Mouse (Mus musculus) stomach, postnatal 0 days (tissue): ENCODE results near the gene S100a13. TPM values are rescaled to one million over a fixed set of nuclear protein-coding genes. Genes with fewer than 3 reads are reported as not detected.
A peak's percentile ranks its signal among the peaks of the same experiment; 100 is the strongest.

Experiments
- ATAC-seq: fragments of 200-750 bp; cut with Nextera tagmentation; 2 replicates; pipeline ENCODE4 v1.8.0; 2017; ENCODE audit not compliant: low FRiP score, low TSS enrichment
- DNase-seq: peaks from one replicate; pipeline ENCODE4 v3.0.0-alpha.2; 2016; ENCODE audit warnings: low spot score
- H3K27ac ChIP-seq: fragments of 300-500 bp; sonication (generic); replicated peaks from 2 replicates; pipeline ENCODE4 v1.5.1; 2014; ENCODE audit warnings: mild to moderate bottlenecking, control low read depth
- H3K27me3 ChIP-seq: fragments of 300-500 bp; sonication (generic); 2 replicates; pipeline ENCODE4 v1.6.1; 2014; ENCODE audit warnings: low read length; ENCODE audit not compliant: control insufficient read depth, insufficient read depth
- H3K36me3 ChIP-seq: fragments of 300-500 bp; sonication (generic); 2 replicates; pipeline ENCODE4 v1.6.1; 2014; ENCODE audit warnings: low read length, mixed read lengths; ENCODE audit not compliant: control insufficient read depth, insufficient read depth
- H3K4me1 ChIP-seq: fragments of 300-500 bp; sonication (generic); replicated peaks from 2 replicates; pipeline ENCODE4 v1.6.1; 2014; ENCODE audit warnings: antibody characterized with exemption; ENCODE audit not compliant: control insufficient read depth, insufficient read depth
- H3K4me2 ChIP-seq: fragments of 300-500 bp; sonication (generic); replicated peaks from 2 replicates; pipeline ENCODE4 v1.6.1; 2014; ENCODE audit warnings: low read depth, mild to moderate bottlenecking, control low read depth, moderate library complexity
- H3K4me3 ChIP-seq: fragments of 300-500 bp; sonication (generic); 2 replicates; pipeline ENCODE4 v1.5.1; 2014; ENCODE audit warnings: low read depth, low read length, control low read depth
- H3K9ac ChIP-seq: fragments of 300-500 bp; sonication (generic); 2 replicates; pipeline ENCODE4 v1.6.1; 2014; ENCODE audit warnings: mild to moderate bottlenecking, low read length, control low read depth, mixed read lengths
- H3K9me3 ChIP-seq: fragments of 300-500 bp; sonication (generic); 2 replicates; pipeline ENCODE4 v1.6.1; 2016; ENCODE audit warnings: low read length; ENCODE audit not compliant: control insufficient read depth
- CTCF ChIP-seq: IDR thresholded peaks from 2 replicates; pipeline ENCODE4 v1.5.1; 2016; ENCODE audit warnings: antibody characterized with exemption, low read depth, mild to moderate bottlenecking, moderate library complexity
- EP300 ChIP-seq: optimal IDR thresholded peaks from 2 replicates; pipeline ENCODE3; 2016; ENCODE audit warnings: antibody characterized with exemption
- WGBS: fragments of 180-500 bp; shearing (Covaris S2); extraction: QIAGEN DNeasy Blood & Tissue Kit; methylation state at CpG from one replicate; pipeline ENCODE4 v1.1.7; 2014; 5-methylcytosine and 5-hydroxymethylcytosine counted together
- polyA plus RNA-seq: library from polyadenylated mRNA; unstranded; fragments of >200 nt; fragmentation: Nextera tagmentation; extraction: Ambion mirVana; gene quantifications from 2 replicates; pipeline ENCODE4 v1.2.1, GENCODE M21; 2015

The S100a13 gene
- polyA plus RNA-seq, 1 experiment from 2014 or later = 73.6 TPM

DNA sequence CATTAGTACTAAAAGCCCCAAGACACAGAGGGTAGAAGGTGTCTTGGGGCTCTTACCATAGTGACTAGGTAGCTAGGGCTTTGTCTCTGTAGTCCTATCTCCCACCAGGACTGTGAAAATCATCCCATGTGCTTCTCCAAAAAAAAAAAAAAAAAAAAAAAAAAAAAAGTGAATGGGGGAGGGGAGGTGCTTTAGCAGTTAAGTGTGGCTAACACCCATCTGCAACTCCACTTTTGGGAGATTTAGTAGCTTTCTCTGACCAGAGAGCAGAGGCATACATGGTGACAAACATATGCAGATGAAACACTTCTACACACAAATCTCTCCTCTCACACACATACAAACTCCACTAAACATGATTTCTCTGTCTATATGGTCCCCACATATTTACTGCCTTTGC, 16.6 kb upstream of the S100a13 start:
- ATAC-seq = no peak
- Histone ChIP-seq H3K9ac (no peak overlapping the region), H3K9me3 (no peaks in the 10 kb centered on the region), H3K4me2 (no peak overlapping the region), H3K4me3 (no peak overlapping the region), H3K27ac (no peak overlapping the region), H3K4me1 (no peaks in the 10 kb centered on the region), H3K27me3 (no peaks in the 10 kb centered on the region), H3K36me3 (peaks cover 22% of the 10 kb centered on the region; the same call in 1 of the 2 replicates)
- TF ChIP-seq CTCF = no peak
- TF ChIP-seq EP300 = no peak
- no peak for DNase-seq

DNA sequence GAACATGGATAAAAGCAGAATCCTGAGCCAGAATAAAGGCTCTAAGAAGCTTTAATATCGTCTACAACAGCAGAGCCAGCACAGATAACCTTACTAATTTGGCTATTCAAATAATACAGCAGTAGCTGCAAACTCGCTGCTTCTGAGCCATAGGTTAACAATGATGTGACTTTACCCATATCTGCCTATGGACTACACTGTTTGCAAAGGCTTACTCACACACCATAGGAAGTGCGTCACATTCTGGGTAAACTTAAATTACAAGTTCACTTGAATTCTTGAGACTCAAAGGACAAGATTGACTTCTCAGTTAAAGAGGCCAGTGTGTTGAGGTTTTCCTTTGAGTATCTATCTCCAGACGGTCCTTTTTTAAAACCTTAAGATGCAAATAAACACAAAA, 10.8 kb upstream of the S100a13 start:
- Histone ChIP-seq H3K36me3 (peaks cover 12% of the 10 kb centered on the region), H3K27ac (peak overlapping the region; percentile 56; the same call in 1 of the 2 replicates)

DNA sequence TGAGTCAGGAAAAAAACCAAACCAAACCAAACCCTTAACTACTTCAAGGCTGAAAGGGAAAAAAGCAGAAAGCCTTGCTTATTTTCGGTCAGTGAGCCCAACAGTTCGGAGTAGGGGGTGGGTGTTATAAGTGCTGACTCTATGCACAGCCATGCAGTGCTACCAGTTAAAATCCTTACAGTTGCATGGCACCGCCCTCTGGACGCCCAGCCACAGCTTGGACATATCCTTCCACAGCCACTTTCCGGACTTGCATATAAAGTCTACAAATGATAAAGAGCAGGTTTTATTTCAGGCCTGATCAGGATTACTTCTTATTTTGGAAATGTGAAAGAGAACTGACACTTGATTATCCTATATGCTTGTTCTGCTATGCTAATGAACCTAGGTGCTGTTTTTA, 9.0 kb upstream of the S100a13 start:
- Histone ChIP-seq H3K4me1 (peaks cover 4% of the 10 kb centered on the region; the same call in 1 of the 2 replicates), H3K36me3 (peaks cover 12% of the 10 kb centered on the region), H3K9me3 (no peaks in the 10 kb centered on the region), H3K4me2 (no peak overlapping the region), H3K27ac (no peak overlapping the region), H3K4me3 (no peak overlapping the region), H3K9ac (no peak overlapping the region), H3K27me3 (no peaks in the 10 kb centered on the region)
- 87% methylated on average over 5 of the region's 5 CpGs for WGBS
- ATAC-seq (no peak), DNase-seq (no peak)
- no peak for TF ChIP-seq EP300
- TF ChIP-seq CTCF = no peak

More for the DNA sequence above, 10.8 kb upstream of the S100a13 start:
- no peaks in the 10 kb centered on the region for H3K9me3 ChIP-seq
- H3K9ac ChIP-seq = no peak overlapping the region
- no peak overlapping the region for H3K4me2 ChIP-seq
- TF ChIP-seq CTCF (no peak), EP300 (no peak)
- H3K4me1 ChIP-seq = peaks cover 4% of the 10 kb centered on the region; the same call in 1 of the 2 replicates
- 49% methylated on average over 4 of the region's 4 CpGs for WGBS
- ATAC-seq (peak; percentile 91), DNase-seq (no peak)
- no peak overlapping the region for H3K4me3 ChIP-seq
- no peaks in the 10 kb centered on the region for H3K27me3 ChIP-seq

DNA sequence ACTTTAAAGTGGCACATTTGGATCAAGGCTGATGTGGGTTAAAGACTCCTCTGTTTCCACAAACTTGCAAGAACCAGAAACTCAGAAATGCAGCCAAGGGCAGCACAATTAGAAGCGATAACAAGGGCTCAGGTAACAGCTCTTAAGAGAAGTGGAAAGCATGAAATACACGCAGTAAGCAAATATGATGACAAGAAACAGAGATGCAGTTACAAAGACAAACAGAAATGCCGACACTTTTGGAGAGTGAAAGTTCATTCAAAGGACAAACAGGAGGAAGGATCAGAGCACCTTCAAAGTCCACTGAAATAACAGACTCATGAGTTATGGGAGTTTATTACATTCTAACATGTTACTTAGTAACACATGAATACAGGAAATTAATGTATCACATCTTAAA, 7.9 kb upstream of the S100a13 start:
- WGBS = 58% methylated on average over 3 of the region's 3 CpGs
- no peak for DNase-seq
- peaks cover 8% of the 10 kb centered on the region for H3K36me3 ChIP-seq

DNA sequence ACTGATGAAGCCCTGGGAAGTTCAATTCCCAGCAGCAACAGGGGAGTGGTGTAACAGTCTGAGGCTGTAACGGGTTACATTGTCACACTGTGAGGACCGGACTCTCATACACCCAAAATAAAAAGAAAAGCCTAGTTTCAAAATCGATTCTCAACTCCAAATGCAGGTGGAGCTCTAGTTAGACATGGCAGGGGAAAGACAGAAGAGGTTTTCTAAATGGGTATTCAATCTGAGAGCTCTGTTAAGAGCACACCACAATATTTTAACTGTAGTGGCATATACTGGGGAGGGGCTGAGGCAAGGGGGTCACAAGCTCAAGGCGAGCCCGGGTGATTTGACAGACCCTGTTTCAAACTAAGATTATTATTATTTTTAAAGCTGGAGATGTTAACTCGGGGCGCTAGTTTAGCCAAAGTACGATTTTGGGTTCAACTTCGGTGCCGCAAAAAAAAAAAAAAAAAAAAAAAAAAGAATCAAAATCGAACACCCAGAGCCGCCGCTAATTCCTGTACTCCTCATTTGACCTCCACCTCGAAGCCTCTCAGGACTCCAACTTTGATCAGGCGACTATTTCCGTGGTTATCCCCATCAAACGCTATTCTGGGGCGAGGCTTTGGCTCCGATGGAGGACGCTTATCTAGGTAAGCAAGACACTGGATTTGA, 5.8 kb upstream of the S100a13 start:
- H3K9me3 ChIP-seq = no peaks in the 10 kb centered on the region
- peak overlapping the region; percentile 97 for H3K27ac ChIP-seq
- ATAC-seq (no peak), DNase-seq (no peak)
- TF ChIP-seq CTCF = peak; percentile 39
- TF ChIP-seq EP300 = no peak
- peaks cover 3% of the 10 kb centered on the region for H3K36me3 ChIP-seq
- peak overlapping the region; percentile 98 for H3K9ac ChIP-seq
- no peaks in the 10 kb centered on the region for H3K27me3 ChIP-seq
- H3K4me2 ChIP-seq = peak overlapping the region; percentile 67
- WGBS = 1% methylated on average over 20 of the region's 20 CpGs
- peak overlapping the region; percentile 91 for H3K4me3 ChIP-seq
- H3K4me1 ChIP-seq = peaks cover 4% of the 10 kb centered on the region; the same call in 1 of the 2 replicates

More for the DNA sequence above, 7.9 kb upstream of the S100a13 start:
- H3K4me3 ChIP-seq = no peak overlapping the region
- H3K4me1 ChIP-seq = peaks cover 4% of the 10 kb centered on the region; the same call in 1 of the 2 replicates
- H3K9me3 ChIP-seq = no peaks in the 10 kb centered on the region
- no peak overlapping the region for H3K9ac ChIP-seq
- H3K4me2 ChIP-seq = no peak overlapping the region
- no peak for ATAC-seq
- no peaks in the 10 kb centered on the region for H3K27me3 ChIP-seq
- TF ChIP-seq CTCF (no peak), EP300 (no peak)
- no peak overlapping the region for H3K27ac ChIP-seq
